Mouse (Mus musculus) spleen, adult 2 months (tissue): ENCODE measurements around the gene Tef. TPM values are rescaled to one million over a fixed set of nuclear protein-coding genes. Genes with fewer than 3 reads are reported as not detected.

Source experiments
- DNase-seq, 2 experiments: peaks; one replicate each; pipeline versions ENCODE4 v3.0.0 to v3.0.0-alpha.2; 2012 to 2021; ENCODE audit warnings: low spot score in 2 of 2, low read depth in 1 of 2
- H3K27ac ChIP-seq: fragments of 200-500 bp; 2 replicates; pipeline ENCODE4 v1.5.1; 2012; ENCODE audit warnings: low read length, inconsistent platforms; ENCODE audit not compliant: insufficient read depth
- H3K27me3 ChIP-seq: fragments of 200-500 bp; 2 replicates; pipeline ENCODE4 v1.6.1; 2012; ENCODE audit warnings: mild to moderate bottlenecking, moderate library complexity, low read length, inconsistent platforms; ENCODE audit not compliant: control insufficient read depth, insufficient read depth
- H3K36me3 ChIP-seq: fragments of 200-500 bp; 2 replicates; pipeline ENCODE4 v1.6.1; 2012; ENCODE audit warnings: mild to moderate bottlenecking, low read length, inconsistent platforms; ENCODE audit not compliant: control insufficient read depth, insufficient read depth
- H3K4me1 ChIP-seq: fragments of 200-500 bp; 2 replicates; pipeline ENCODE4 v1.6.1; 2011; ENCODE audit warnings: inconsistent platforms; ENCODE audit not compliant: control insufficient read depth, insufficient read depth, insufficient read length
- H3K4me3 ChIP-seq: fragments of 200-500 bp; 2 replicates; pipeline ENCODE4 v1.5.1; 2011; ENCODE audit warnings: mild to moderate bottlenecking, inconsistent platforms; ENCODE audit not compliant: insufficient read depth, insufficient read length; ENCODE audit errors: extremely low read depth
- CTCF ChIP-seq: fragments of 200-500 bp; IDR thresholded peaks from 2 replicates; pipeline ENCODE4 v1.5.1; 2011; ENCODE audit warnings: mild to moderate bottlenecking, inconsistent platforms; ENCODE audit not compliant: insufficient read depth, insufficient read length, insufficient replicate concordance; ENCODE audit errors: extremely low read depth
- POLR2A ChIP-seq: fragments of 200-500 bp; IDR thresholded peaks from 2 replicates; pipeline ENCODE4 v1.6.1; 2011; ENCODE audit warnings: low read depth, low read length, inconsistent platforms
- WGBS: fragments of 180-500 bp; shearing (Covaris S2); methylation state at CpG from one replicate; pipeline ENCODE4 v1.1.7; 2018; 5-methylcytosine and 5-hydroxymethylcytosine counted together
- polyA plus RNA-seq: library from polyadenylated mRNA; depleted of rRNA; stranded (reverse); fragments of >200 nt; gene quantifications from 2 replicates; pipeline ENCODE4 v1.2.3, GENCODE M21; 2012

Gene Tef
- polyA plus RNA-seq, 1 experiment, result 21.9 TPM

DNA sequence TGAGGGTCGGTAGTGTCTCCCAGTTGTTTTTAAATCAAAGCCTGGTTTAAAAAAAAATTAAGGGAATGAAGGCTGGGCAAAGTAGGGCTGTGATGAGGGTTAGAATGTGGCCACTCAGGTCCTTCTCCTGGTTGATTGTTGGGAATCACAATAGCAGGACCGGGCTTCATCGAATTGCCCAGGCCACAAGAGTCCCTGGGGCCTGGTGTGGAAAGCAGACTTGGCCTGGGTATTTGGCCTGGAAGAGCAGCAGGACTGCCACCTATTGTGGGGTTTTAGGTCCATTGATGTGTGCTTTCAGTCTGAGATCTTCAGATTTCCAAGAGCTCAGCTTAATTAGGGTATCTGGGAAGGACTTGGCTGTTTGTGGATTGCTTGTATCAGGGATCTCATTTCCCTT is 10.1 kb downstream of the Tef start:
- WGBS, result 71% methylated on average over 3 of the region's 3 CpGs
- Histone ChIP-seq H3K4me3 (no peak overlapping the region), H3K27ac (no peak overlapping the region), H3K27me3 (no peaks in the 10 kb centered on the region), H3K36me3 (peaks cover 12% of the 10 kb centered on the region), H3K4me1 (peaks cover 4% of the 10 kb centered on the region)
- no peak for TF ChIP-seq CTCF
- no peak for TF ChIP-seq POLR2A
- DNase-seq, result no peak

DNA sequence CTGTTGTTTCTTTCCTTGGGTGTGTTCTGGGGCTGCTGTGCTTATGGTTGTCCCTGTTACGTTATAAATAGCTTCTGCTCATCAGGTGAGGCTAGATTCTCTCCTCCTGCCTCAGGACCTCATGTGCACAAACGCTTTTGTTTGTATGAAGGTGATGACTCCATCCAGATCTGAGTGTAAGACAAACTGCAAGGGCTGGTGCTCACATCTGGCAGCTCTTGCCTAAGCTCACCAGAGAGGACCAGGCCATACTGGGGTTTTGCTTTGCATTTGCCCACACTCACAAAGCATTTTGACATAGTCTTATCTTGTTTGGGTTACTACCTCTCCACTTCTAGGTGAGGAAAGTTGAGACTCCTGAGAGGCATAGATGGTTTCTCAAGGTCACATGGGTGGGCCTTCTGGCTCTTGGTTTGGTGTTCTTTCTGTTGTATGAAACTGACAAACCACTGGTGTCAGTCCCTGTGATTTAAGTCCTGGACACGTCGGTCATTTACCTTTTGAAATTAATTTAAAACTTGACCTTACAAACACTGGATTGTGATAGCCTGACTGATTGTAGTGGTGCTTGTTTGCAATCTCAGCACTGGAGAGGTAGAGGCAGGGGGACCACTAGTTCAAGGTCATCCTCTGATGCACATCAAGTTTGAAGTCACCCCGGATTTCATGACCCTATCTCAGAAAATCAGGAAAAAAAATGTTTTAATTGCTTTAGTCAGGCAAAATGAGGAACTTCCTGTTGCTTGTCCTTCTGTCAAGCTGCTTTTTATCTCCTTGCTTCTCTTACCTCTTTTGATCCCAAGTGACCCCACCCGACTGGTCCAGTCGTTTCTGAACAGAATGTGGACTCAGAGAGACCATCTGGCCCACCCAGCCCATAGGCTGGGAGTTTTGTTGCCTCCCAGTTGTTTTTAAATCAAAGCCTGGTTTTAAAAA is 10.7 kb downstream of the Tef start:
- H3K4me1 ChIP-seq, result peaks cover 4% of the 10 kb centered on the region
- TF ChIP-seq POLR2A, result no peak
- no peak for TF ChIP-seq CTCF
- H3K36me3 ChIP-seq, result peaks cover 12% of the 10 kb centered on the region
- no peak overlapping the region for H3K4me3 ChIP-seq
- H3K27me3 ChIP-seq, result no peaks in the 10 kb centered on the region
- DNase-seq, result no peak
- WGBS, result 65% methylated on average over 7 of the region's 7 CpGs
- H3K27ac ChIP-seq, result no peak overlapping the region

DNA sequence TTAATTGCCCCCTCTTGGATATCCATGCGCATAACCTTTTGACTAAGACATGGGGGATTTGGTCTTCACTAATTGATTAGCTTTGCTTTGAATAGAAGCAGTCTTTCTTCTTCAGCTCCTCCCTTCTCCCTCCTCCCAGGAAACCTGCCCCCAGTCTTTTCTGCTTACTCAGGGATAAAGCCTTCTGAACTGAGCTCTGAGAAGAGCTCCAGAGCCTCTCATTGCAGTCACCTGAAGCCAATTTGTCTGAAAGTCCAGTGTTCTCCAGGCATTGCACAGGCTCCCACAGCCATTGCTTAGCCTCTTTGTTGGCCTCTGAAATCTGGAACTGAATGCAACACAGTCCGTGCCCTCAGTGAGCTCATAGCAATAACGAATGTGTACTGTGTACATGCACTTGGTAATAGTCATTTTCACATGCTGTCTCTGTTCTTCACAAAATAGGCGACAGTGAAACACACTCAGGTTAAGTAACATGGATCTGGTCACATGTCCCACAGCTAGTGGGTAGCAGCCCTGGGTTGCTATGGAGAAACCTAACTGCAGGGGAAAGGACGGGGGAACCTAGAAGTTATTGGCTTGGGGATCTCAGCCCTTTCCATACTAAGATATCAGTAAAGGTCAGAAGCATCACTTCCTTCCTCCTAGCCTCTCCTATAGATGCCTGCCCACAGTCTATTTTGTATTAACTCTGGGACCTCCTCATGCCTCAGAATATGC is 11.9 kb downstream of the Tef start:
- no peak for DNase-seq
- H3K36me3 ChIP-seq, result peaks cover 12% of the 10 kb centered on the region
- no peaks in the 10 kb centered on the region for H3K27me3 ChIP-seq
- 82% methylated on average over 5 of the region's 5 CpGs for WGBS
- no peak overlapping the region for H3K27ac ChIP-seq
- no peak overlapping the region for H3K4me3 ChIP-seq
- no peak for TF ChIP-seq CTCF
- no peak for TF ChIP-seq POLR2A
- H3K4me1 ChIP-seq, result peaks cover 4% of the 10 kb centered on the region

DNA sequence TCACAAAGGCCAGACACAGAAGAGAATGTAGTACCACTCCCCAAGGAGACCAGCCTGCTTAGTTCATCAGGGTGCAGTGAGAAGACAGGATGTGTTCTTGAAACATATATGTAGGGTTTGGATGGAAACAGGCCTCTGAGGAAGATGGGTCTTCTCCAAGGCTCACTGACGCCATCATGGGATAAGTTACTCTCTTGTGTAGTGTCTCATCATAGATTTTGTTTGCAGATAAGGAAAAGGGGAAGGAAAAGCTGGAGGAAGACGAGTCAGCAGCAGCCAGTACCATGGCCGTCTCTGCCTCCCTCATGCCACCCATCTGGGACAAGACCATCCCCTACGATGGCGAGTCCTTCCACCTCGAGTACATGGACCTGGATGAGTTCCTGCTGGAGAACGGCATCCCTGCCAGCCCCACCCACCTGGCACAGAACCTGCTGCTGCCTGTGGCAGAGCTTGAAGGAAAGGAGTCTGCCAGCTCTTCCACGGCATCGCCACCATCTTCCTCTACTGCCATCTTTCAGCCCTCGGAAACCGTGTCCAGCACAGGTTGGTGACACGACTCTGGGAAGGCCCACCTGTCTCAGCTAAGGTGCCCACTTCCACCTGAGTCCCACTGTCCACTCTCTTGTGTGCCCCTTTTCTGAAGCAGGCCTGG is 12.6 kb downstream of the Tef start:
- no peak overlapping the region for H3K27ac ChIP-seq
- no peak overlapping the region for H3K4me3 ChIP-seq
- DNase-seq, result no peak
- peaks cover 4% of the 10 kb centered on the region for H3K4me1 ChIP-seq
- TF ChIP-seq POLR2A (no peak), CTCF (no peak)
- WGBS, result 87% methylated on average over 12 of the region's 12 CpGs
- peaks cover 12% of the 10 kb centered on the region for H3K36me3 ChIP-seq
- no peaks in the 10 kb centered on the region for H3K27me3 ChIP-seq

DNA sequence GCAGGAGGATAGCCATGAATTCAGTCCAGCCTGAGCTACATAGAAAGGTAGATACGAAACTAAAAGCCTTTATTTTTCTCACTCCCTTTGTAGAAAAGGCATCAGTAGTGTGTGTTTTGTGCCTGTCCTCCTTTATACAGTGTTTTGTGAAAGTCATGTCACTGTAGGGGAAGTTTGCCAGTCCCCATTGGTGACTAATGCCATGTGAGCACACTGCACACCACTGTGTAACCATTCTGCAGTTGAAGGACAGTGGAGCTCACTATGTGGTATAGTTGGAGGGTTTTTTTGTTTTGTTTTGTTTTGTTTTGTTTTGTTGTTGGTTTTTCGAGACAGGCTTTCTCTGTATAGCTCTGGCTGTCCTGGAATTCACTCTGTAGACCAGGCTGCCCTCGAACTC is 16.2 kb downstream of the Tef start:
- no peak for DNase-seq
- Histone ChIP-seq H3K27me3 (no peaks in the 10 kb centered on the region), H3K4me3 (no peak overlapping the region), H3K36me3 (peaks cover 18% of the 10 kb centered on the region), H3K27ac (no peak overlapping the region), H3K4me1 (no peaks in the 10 kb centered on the region)
- TF ChIP-seq CTCF, result no peak
- TF ChIP-seq POLR2A, result no peak
- WGBS, result 88% methylated on average over 3 of the region's 3 CpGs

GRCm38 (mm10) chr15:81822631-81823030 is 20.4 kb downstream of the Tef start:
- no peak overlapping the region for H3K4me3 ChIP-seq
- WGBS, result 88% methylated on average over 3 of the region's 3 CpGs
- DNase-seq, result no peak
- peaks cover 21% of the 10 kb centered on the region for H3K36me3 ChIP-seq
- H3K4me1 ChIP-seq, result no peaks in the 10 kb centered on the region
- no peak overlapping the region for H3K27ac ChIP-seq
- no peak for TF ChIP-seq POLR2A
- TF ChIP-seq CTCF, result no peak
- no peaks in the 10 kb centered on the region for H3K27me3 ChIP-seq
